Mouse (Mus musculus) MEL (cell line): ENCODE results near the gene Egfem1.

Source experiments
- CHD1 ChIP-seq: IDR thresholded peaks from 2 replicates; pipeline ENCODE4 v1.6.1; 2012; ENCODE audit warnings: low read depth, mild to moderate bottlenecking, inconsistent platforms, low read length, improper control_type of control experiment
- CTCF ChIP-seq, 3 experiments: IDR thresholded peaks in 2 of 3; conservative IDR thresholded peaks in 1 of 3; 2 replicates each; pipeline ENCODE4 v1.5.1; 2011 to 2012; ENCODE audit warnings: low read length in 3 of 3, low read depth in 2 of 3, mild to moderate bottlenecking in 2 of 3, improper control_type of control experiment in 1 of 3, inconsistent platforms in 1 of 3, mixed read lengths in 1 of 3, moderate library complexity in 1 of 3; ENCODE audit not compliant: control insufficient read depth in 1 of 3, insufficient read depth in 1 of 3, poor library complexity in 1 of 3, severe bottlenecking in 1 of 3
- EP300 ChIP-seq, 2 experiments: IDR thresholded peaks; 2 replicates each; pipeline ENCODE4 v1.6.1; 2011; ENCODE audit warnings: improper control_type of control experiment in 2 of 2, low read length in 2 of 2, low read depth in 1 of 2, mild to moderate bottlenecking in 1 of 2
- ETS1 ChIP-seq: IDR thresholded peaks from 2 replicates; pipeline ENCODE4 v1.6.1; 2012; ENCODE audit warnings: low read depth, mild to moderate bottlenecking, inconsistent platforms, low read length, improper control_type of control experiment, moderate library complexity
- GABPA ChIP-seq: IDR thresholded peaks from 2 replicates; pipeline ENCODE4 v1.6.1; 2012; ENCODE audit warnings: low read depth, mild to moderate bottlenecking, inconsistent platforms, low read length, improper control_type of control experiment, moderate library complexity
- POLR2AphosphoS2 ChIP-seq: IDR thresholded peaks from 2 replicates; pipeline ENCODE4 v1.6.1; 2011; ENCODE audit warnings: low read length, improper control_type of control experiment
- TCF12 ChIP-seq: IDR thresholded peaks from 2 replicates; pipeline ENCODE4 v1.6.1; 2014; ENCODE audit warnings: low read depth, mild to moderate bottlenecking, inconsistent platforms, low read length, improper control_type of control experiment, moderate library complexity
- USF2 ChIP-seq, 2 experiments: IDR thresholded peaks; 2 replicates each; pipeline ENCODE4 v1.6.1; 2011 to 2012; ENCODE audit warnings: improper control_type of control experiment in 2 of 2, low read length in 2 of 2, borderline replicate concordance in 1 of 2, inconsistent platforms in 1 of 2, low read depth in 1 of 2, mild to moderate bottlenecking in 1 of 2; ENCODE audit not compliant: insufficient read depth in 1 of 2

GRCm38 (mm10) chr3:29122556-29122955 is 40.7 kb downstream of the Egfem1 start:
- TF ChIP-seq TCF12 (no peak), CTCF (IDR thresholded peaks at IDR 0.05 in 2 of 3, conservative IDR thresholded peaks at IDR 0.05 in 1 of 3; ENCODE audit: control insufficient read depth in 1 of 3, insufficient read depth in 1 of 3, low read depth in 2 of 3, low read length in 3 of 3, poor library complexity in 1 of 3, severe bottlenecking in 1 of 3) (no peak), USF2 (IDR thresholded peaks at IDR 0.05; ENCODE audit: borderline replicate concordance in 1 of 2, insufficient read depth in 1 of 2, low read depth in 1 of 2, low read length in 2 of 2) (no peak), POLR2AphosphoS2 (no peak), ETS1 (no peak), EP300 (IDR thresholded peaks at IDR 0.05; ENCODE audit: low read depth in 1 of 2, low read length in 2 of 2) (no peak), GABPA (no peak), CHD1 (no peak)
